Mouse (Mus musculus): ENCODE results near the gene Clmn. TPM values are rescaled to one million over a fixed set of nuclear protein-coding genes. Genes with fewer than 3 reads are reported as not detected.
A peak's percentile ranks its signal among the peaks of the same experiment; 100 is the strongest.

The Clmn gene
- total RNA-seq, 2 experiments from 2014 or later = 1.4 to 1.7 TPM

DNA sequence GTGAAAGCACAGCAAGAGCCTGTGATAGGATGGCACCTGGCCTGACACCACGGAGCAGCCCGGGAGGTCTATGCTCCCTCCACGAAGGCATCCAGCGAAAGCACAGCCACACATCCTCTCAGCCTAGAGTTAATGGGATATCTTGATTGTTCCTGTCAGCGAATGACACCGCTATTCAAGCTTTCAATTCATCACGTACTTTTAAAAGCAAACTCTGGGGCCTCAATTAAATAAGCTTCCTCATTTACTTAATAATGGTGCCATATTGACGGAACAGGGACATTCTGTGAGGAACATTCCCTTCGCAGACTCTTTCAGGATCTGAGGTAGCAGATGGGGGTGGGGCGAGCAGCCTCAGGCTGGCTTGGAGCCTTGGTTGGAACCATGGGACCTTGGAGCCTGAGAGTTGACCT lies 14.7 kb upstream of the Clmn start:
- DNase-seq = no peak

DNA sequence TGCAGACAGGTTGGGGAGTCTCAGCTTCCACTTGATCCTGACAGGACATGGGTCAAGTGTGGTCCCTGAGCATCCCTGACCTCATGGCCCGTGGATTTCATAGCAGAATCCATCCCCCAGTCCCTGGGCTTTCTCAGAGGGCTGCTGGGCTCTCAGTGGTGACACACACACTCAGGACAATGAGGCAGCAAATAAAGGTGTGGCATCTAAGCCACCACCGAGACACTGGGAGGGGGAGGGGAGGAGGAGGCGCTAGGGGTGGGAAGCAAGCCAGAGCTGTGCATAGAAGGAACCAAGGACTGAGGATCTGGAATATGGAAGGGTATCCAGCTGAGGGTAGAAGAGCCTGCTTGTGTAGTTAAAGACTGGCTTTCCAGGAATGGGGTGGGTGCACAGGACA lies 11.2 kb upstream of the Clmn start:
- DNase-seq = no peak

DNA sequence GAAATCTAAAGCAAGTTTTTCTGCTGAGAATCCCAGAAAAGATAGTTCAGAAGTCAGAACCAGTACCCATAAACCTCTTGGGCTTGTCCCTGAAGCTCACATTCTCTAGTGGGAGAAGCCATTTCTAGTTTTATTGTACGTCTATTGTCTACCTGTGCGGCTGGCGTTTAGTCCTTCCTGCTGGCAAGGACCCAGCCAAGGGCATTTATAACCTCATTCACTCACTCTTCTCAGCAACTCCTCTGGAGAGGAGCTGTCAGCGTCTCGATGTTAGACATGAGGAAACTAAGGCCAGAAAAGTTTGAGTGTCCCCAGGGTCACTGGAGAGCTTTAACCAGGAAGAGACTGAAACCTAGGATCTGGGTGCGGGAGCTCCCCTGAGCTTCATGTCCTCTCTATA lies 7.1 kb upstream of the Clmn start:
- no peak for DNase-seq

DNA sequence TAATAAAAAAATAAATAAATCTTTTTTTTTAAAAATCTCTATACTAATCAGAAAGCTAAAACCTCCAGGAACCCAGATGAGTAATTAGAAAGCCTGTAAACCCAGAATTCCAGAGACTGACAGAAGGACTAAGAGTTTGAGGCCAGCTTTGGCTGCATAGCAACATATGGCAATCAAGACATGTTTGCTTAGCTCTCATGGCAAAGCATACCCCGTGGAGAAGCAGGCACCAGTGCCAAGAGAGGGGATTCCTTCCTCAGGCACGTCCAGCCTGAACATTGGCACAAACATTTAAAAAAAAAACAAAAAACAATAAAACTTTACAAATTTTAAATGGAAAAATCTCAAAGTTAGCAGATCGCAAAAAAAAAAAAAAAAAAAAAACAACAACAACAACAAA lies 4.9 kb upstream of the Clmn start:
- DNase-seq = no peak

DNA sequence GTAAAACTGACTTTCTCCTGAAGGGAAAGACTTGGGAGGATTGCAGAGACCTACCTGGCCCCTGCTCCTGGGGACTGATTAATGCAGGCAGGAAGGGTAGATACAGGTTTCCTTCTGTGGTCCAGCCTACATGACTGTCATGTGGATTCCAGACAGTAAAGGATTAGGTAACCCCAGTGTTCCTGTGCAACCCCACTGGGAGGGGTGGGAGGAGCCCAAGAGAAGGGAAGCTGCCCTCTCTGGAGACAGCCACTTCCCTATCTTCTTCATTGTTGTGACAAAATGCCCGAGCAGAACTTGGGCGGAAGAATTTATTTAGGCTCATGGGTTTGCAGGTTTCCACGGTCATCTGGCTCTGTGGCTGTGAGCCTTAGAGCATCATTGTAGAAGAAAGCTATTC lies 3.6 kb upstream of the Clmn start:
- DNase-seq = no peak

DNA sequence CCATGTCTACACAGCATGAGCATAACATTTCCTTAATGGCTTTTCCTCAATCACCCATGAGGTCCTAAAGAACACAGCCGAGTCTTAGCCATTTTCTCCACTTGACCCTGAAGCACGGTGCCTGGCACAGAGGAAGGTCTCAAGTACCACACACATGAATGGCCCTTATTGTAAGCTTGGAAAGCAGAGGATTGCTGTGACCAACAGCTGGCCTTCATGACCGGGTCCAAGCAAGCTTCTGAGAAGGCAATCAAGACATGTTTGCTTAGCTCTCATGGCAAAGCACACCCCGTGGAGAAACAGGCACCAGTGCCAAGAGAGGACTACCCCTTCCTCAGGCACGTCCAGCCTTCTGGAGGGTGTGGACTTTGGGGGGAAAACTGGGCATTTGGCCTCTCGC lies 3.0 kb upstream of the Clmn start:
- DNase-seq = no peak

DNA sequence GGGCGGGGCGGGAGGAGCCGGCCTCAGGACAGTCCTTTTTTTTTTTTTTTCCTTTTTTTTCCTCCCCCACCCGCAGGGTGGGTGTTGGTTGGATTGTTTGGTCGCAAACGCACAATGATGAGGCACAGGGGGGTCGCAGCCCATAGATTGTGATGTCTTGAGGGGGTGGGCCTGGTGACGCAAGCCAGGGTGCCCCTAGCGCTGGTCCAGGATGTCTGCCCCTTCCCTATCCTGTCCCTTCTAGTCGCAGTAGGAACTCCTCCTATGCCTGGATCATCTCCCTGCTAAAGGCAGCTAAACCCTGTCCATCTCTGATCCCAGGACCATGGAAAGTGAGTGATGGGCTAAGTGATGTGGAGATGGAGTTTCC lies 275 bp upstream of the Clmn start:
- no peak for DNase-seq

DNA sequence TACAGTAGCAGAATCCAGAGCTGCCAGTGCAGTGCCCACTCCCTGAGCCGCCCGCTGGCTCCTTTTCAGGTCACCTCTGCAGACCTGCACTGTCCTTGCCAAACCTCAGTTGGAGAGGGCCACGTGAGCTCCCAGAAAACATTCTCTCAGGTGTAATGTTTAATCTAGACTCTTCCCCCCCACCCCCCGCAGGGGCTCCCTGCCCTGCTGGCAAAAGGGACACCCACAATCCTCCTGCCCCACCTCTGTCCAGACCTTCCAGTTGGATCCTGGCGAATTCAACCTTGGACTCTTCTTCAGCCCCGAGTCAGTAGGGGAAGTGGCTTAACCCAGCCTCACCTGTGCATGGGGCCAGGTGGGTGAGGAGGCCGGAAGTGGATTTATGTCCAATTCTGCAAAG lies 1.2 kb downstream of the Clmn start:
- DNase-seq = no peak

DNA sequence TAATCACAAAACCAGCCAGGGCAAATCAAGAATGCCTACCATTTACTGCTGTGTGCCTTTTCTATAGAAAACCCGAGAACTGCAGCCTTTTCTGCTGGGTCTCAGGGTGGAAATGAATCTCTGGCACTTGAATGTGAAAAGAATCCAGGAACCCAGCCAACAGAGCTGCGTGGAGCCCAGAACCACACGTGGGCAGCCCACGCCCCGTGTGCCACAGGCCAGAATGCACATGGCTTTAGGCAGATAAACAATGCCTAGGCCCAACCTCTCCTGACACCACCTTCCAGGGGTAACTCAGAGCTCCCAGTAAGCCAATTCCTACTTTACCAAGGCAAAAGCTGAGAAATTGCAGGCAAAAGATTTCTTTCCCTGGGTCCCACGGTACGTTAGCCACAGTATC lies 5.7 kb downstream of the Clmn start:
- no peak for DNase-seq

DNA sequence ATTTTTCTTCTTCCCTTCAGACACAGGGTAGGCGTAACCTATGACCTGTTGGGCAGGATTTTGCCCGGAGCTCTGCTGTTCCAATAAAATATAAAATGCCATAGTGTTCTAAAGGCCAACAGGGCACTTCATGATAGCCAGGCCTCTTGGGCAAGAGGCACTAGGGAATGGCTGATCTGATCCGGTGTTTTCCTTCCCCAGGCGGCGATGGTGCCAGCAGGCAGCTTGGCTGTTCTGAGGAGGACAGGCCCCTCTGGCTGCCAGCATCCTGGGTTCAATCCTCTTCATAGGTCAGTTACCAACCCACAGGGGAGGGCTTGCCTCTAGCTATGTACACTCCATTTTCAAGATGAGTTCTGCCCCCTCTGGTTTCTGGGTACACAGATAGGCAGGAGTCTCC lies 6.1 kb downstream of the Clmn start:
- DNase-seq = no peak

DNA sequence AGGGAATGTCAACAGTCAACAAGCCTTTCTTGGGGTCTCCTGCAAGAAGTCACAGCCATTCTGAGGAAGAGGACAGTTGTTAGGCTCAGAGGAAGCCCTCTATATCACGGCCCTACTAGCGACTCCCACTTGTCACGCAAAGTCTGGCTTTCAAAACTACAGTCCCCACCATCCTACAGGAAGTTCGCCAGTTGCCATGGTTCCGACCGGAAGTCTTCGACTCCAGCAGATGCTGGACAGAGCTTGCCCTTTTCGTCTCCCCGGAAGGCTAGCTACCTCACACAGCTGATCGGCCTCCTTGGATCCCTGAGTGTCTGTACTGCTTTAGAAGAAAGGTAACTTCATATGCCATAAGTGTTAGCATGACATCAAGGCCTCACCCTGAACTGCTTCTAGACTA lies 7.3 kb downstream of the Clmn start:
- DNase-seq = no peak

DNA sequence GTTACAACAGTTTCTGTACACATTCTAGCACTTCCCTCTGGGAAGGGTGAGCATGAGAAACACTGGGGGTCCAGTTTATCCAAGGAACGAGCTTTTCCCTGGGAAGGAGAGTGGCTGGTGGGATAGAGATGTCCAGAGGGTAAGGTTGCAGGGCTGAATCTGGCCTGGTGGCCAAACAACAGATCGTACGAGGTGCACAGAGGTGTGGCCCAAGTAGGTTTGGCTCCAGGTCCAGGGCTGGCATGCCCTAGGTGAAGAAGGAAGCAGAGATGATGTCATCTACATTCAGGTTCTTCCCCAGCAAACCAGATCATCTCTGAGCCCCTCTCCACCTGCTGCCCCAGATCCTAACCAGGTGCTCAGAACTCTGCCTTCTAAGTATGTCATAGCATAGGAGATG lies 8.3 kb downstream of the Clmn start:
- DNase-seq = no peak

DNA sequence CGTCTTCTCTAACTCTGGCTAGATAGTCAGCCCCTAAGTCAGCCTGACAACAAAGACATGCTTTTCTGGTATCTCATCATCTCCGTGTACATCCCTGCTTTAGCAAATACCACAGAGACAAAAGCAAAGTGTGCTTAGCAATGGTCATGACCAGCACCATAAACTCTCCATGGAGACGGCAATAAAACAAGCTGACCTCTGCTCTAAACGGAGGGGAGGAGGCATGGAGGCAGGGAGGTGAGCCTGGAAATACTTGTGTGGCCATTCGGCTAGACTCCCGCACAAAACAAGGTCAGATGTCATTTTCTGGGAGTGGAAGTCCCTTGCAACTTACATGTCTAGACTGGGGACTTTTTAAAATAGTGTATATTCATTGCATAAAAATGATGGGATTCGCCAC lies 9.3 kb downstream of the Clmn start:
- no peak for DNase-seq

DNA sequence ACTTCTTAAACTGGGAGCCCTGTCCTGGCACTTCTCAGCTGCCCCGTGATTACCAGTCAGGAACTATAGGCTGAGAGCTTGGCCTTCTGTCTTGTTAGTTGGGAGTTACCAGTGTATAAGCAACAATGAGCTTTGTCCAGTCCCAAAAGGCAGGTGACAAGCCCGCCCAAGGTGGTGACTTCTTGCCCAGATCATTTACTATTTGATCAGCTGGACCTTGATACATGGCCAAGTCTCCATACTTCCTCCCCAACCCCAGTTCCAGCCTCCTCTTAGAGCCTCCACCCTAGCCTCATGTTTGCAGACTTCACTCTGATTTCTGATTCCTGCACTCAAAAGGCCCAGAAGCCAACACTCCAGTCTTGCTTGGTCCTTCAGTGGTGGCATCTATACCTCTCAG lies 10.1 kb downstream of the Clmn start:
- DNase-seq = no peak

DNA sequence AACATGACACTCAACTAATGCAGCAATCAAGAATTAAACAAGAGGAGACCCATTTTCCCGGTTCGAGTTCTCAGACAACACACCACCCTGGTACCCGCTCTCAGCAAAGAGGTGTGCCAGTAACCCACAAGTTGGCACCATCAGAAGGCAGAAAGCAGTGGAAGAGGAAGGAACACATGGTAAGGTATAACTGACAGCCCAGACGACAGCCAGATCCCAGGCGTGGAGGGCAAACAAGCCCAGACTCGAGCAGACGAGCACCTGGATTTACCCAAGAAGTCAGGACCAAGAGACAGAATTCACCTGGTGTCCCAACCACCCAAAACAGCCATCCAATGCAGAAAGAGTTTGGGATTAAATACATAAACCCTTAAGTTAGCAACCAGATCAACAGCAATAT lies 11.5 kb downstream of the Clmn start:
- no peak for DNase-seq

DNA sequence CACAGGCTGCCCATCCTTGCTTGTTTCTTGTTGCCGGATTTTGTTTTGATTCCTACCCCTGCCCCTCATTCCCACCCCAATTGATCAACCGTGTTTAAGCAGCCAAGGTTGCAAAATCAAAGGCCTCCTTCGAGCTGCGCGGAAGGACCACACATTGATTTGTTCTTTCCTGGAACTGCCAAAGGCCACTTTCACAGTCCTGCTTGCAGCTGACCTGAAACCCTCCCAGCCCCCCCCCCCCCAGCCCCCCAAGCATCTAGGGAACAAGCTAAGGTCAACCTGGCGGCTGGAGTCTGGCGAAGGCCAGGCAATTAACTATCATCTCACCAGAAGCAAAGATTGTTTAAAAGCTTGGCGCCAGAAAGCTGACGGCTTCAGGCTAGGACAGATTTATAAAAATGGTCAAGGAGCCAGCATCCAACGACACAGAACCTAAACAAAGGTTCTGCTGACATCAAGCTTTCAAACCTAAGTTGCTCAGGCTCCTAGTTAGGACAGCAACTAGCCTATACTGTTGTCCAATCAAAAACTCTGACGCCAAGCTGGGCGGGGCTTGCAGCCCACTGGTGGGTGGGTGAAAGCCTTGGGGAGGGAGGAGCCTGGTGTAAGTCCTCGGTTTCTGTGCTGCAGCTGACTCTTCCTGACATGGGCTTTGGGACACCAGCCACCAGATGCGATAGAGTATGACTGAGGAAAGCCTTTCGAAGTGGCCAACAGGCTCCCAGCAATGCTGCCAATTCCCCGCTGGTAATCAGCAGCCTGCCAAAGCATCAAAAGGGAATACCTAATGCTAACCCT lies 13.0 kb downstream of the Clmn start:
- DNase-seq = peak; percentile 59

DNA sequence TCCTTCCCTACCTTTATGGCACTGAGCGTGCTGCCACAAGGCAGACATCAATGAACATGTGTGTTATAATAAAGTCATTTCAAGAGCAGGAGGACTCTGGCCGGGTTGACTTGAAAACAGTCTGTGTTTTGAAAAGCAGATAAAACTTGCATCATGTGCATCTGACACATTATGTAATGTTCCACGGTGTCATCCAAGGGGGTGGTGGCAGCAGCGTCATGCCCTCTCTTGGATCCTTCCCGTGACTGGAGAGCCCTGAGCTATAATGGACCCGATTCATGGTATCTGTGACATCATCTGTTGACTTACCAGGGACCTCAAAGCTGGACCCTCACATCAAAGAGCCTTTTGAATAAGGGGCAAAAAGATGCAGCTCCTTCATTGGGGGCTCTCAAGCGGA lies 14.8 kb downstream of the Clmn start:
- DNase-seq = no peak

DNA sequence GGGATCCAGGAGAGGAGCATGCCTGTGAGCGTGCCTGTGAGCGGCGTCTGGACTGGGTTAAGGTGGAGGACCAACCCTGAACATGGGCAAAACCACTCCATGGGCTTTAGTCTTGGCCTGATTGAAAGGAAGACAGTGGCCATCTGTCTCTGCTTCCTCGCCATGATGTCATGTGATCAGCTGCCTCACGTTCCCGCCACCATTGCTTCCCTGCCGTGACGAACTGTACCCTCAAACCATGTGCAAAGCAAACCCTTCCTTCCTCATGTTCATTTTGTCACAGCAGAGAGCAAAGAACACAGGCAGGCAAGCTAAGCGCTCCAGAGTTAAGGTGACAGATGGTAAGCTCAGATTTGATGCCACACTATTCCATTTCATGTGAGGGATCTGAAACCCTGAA lies 16.2 kb downstream of the Clmn start:
- DNase-seq = no peak

DNA sequence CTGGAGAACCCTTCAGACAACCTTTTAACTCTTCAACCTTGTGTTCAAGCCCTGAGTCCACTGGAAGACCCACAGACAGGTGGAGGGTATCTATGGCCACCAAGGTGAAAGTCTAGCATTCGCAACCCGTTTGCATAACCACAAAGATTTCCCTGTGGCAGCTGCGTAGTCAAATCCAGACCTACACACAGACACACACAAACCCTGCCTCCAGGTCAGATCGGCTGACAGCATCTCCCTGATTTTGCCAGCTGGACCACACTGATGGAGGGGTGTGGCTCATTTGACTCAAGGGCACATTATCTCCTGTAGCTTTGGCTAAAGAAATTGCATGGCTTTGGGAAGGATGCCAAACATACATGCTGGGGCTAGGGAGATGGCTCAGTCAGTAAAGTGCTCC lies 17.6 kb downstream of the Clmn start:
- no peak for DNase-seq

DNA sequence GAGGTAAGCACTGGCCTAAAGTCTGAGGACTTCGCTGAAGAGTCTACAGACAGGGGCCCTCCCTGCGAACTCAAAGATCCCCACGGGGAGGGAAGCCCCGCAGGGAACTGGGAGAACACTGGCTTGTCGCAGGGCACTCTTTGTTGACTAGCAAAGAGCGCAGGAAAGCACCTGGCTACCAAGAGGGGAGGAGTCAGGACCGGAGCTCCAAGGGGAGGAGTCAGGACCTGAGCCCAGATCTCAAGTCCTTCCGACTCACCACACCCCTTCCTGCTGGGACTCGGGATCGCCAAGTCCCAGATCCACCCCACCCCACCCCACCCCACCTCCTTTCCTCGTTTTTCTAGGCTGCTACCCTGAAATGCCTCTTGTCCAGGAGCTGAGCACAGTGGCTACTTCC lies 19.2 kb downstream of the Clmn start:
- no peak for DNase-seq

DNA sequence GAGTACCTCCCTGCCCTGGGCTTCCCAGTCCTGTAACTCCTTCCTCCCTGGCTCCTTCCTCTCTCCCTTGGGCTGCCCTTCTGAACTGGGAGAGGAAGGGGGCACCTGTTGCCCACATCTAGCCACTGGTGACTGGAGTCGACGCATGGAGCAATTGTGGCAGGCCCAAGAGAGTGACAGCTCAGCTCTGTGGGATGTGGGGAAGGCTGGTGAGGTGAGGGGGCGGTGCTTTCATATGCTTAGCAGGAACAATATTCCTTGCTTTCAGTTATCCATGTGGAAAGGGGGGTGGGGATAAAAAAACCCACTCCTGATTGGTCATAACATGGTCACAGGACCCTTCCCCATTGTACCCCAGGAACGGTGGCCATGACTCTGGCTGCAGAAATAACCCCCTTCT lies 19.9 kb downstream of the Clmn start:
- DNase-seq = no peak

DNA sequence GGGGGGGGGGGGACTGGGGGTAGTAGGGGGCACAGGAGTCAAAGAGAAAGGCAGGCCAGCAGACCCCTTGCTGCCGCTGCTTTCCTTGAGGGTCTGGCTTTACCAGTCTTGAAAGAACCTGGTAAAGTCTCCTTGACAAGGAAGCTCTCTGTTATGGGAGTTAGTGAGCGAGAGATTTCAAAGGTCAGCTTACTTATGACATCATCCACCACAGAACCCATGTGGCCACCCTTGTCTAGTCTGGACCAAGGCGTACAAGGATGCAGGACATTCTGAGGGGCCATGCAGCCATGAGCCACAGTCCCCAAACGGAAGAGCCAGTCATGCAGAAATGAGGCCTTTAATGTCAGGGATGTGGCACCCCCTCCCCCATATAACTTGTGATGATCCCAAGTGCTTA lies 20.6 kb downstream of the Clmn start:
- DNase-seq = no peak

DNA sequence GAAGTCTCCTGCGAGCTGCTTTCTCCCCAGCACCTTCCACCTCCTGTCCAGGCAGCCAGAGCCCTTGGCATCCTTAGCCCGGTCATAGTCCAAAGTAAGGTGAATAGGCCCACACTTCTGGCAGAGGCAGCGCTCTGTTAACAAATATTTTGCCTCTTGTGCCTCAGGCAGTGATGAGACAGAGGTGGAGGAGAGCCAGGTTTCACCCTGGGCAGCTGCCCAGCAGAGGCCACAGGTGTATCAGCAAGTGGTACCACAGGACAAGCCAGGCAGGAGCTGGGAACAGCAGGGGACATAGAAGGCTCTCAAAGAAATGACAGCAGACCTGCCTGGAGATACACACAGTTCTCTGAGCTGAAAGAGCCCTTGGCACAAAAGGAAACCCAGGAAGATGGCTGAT lies 23.6 kb downstream of the Clmn start:
- DNase-seq = no peak

DNA sequence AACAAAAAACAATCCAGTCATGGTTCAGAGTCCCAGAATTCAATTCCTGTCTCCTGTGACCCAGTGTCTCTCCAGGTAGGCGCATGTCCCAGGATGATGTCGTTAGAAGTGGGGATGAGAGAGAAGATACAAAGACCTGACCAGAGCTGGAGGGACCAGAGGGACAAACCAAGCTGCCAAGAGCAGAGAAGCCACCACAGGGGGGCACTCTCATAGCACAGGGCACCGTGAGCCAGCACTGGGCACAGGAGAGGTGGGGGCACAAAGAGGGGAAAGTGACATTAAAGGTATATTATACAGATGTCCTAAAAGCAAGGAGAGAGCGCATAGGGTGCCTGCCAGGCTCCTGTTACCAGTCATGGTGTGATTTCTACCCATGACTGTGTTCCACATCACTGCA lies 25.9 kb downstream of the Clmn start:
- peak; percentile 35 for DNase-seq

DNA sequence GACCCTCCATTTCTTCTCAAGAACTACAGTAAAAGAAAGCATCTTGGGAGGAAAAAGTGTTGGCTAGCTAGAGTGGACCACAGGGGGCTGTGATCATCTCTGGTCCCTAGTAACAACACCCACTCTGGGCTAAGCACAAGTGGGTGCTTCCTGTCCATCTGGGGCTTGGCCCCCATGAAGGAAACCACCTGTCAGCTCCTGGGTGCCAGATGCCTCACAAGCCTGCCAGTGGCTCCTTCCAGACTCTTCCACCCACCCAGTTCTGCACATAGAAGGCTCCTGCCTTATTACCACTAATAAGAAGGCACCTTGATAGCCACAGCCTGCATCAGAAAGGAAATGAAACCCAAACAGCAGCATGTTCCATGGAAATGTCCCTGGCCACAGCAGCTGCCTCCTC lies 26.4 kb downstream of the Clmn start:
- no peak for DNase-seq
